Mouse (Mus musculus): Measurements from ENCODE around the gene 1500011B03Rik. TPM values are rescaled to one million over a fixed set of nuclear protein-coding genes. Genes with fewer than 3 reads are reported as not detected.
"Not testable (repeated sequence)": the region's sequence is repeated elsewhere in the genome, so short reads cannot be mapped to it uniquely, and the experiment has no call there.

1500011B03Rik gene
- polyA plus RNA-seq, 1 experiment: 53.8 TPM

GRCm38 (mm10) chr5:114851565-114852236 lies 28.4 kb upstream of the 1500011B03Rik start:
- no peak for DNase-seq
- H3K27me3 ChIP-seq (ENCODE audit: control insufficient read depth, insufficient read depth, low read length): no peaks in the 10 kb centered on the region
- no peak overlapping the region for H3K27ac ChIP-seq (ENCODE audit: control insufficient read depth, insufficient read depth, low read length)
- 80% methylated on average over 20 of the region's 20 CpGs for WGBS
- H3K36me3 ChIP-seq (ENCODE audit: control insufficient read depth, insufficient read depth, low read length): no peaks in the 10 kb centered on the region
- no peak overlapping the region for H3K4me3 ChIP-seq (ENCODE audit: control insufficient read depth, insufficient read depth, low read length)
- TF ChIP-seq POLR2A (IDR thresholded peaks at IDR 0.05; ENCODE audit: control insufficient read depth, extremely low read depth, insufficient read depth, low read length, poor library complexity): no peak
- TF ChIP-seq CTCF (IDR thresholded peaks at IDR 0.05; ENCODE audit: borderline replicate concordance, control insufficient read depth, extremely low read depth, insufficient read depth, low read length, poor library complexity): no peak
- H3K4me1 ChIP-seq (replicated peaks; ENCODE audit: control insufficient read depth, insufficient read depth, low read length): no peaks in the 10 kb centered on the region

- H3K4me1 ChIP-seq (replicated peaks; ENCODE audit: control insufficient read depth, insufficient read depth, low read length); H3K36me3 ChIP-seq (ENCODE audit: control insufficient read depth, insufficient read depth, low read length); H3K4me3 ChIP-seq (ENCODE audit: control insufficient read depth, insufficient read depth, low read length); H3K27me3 ChIP-seq (ENCODE audit: control insufficient read depth, insufficient read depth, low read length); H3K27ac ChIP-seq (ENCODE audit: control insufficient read depth, insufficient read depth, low read length); DNase-seq: not testable (repeated sequence)
- 96% methylated on average over 2 of the region's 2 CpGs for WGBS
These were observed 21.1 kb upstream of the 1500011B03Rik start for GRCm38 (mm10) chr5:114844371-114844770.

GRCm38 (mm10) chr5:114842674-114843073 lies 19.4 kb upstream of the 1500011B03Rik start:
- DNase-seq: no peak
- H3K27me3 ChIP-seq (ENCODE audit: control insufficient read depth, insufficient read depth, low read length): no peaks in the 10 kb centered on the region
- H3K4me1 ChIP-seq (replicated peaks; ENCODE audit: control insufficient read depth, insufficient read depth, low read length): no peaks in the 10 kb centered on the region
- TF ChIP-seq CTCF (IDR thresholded peaks at IDR 0.05; ENCODE audit: borderline replicate concordance, control insufficient read depth, extremely low read depth, insufficient read depth, low read length, poor library complexity) (no peak), POLR2A (IDR thresholded peaks at IDR 0.05; ENCODE audit: control insufficient read depth, extremely low read depth, insufficient read depth, low read length, poor library complexity) (no peak)
- H3K27ac ChIP-seq (ENCODE audit: control insufficient read depth, insufficient read depth, low read length): no peak overlapping the region
- no peaks in the 10 kb centered on the region for H3K36me3 ChIP-seq (ENCODE audit: control insufficient read depth, insufficient read depth, low read length)
- H3K4me3 ChIP-seq (ENCODE audit: control insufficient read depth, insufficient read depth, low read length): no peak overlapping the region
- 97% methylated on average over 5 of the region's 5 CpGs for WGBS

- WGBS: 79% methylated on average over 3 of the region's 3 CpGs
- not testable (repeated sequence) for H3K27me3 ChIP-seq (ENCODE audit: control insufficient read depth, insufficient read depth, low read length); H3K36me3 ChIP-seq (ENCODE audit: control insufficient read depth, insufficient read depth, low read length); H3K4me3 ChIP-seq (ENCODE audit: control insufficient read depth, insufficient read depth, low read length); H3K27ac ChIP-seq (ENCODE audit: control insufficient read depth, insufficient read depth, low read length); DNase-seq; H3K4me1 ChIP-seq (replicated peaks; ENCODE audit: control insufficient read depth, insufficient read depth, low read length)
These were observed 18.9 kb upstream of the 1500011B03Rik start for GRCm38 (mm10) chr5:114842155-114842554.

- WGBS: 88% methylated on average over 5 of the region's 5 CpGs
- not testable (repeated sequence) for H3K4me1 ChIP-seq (replicated peaks; ENCODE audit: control insufficient read depth, insufficient read depth, low read length); H3K4me3 ChIP-seq (ENCODE audit: control insufficient read depth, insufficient read depth, low read length); DNase-seq; H3K27ac ChIP-seq (ENCODE audit: control insufficient read depth, insufficient read depth, low read length); H3K27me3 ChIP-seq (ENCODE audit: control insufficient read depth, insufficient read depth, low read length); H3K36me3 ChIP-seq (ENCODE audit: control insufficient read depth, insufficient read depth, low read length)
These were observed 17.2 kb upstream of the 1500011B03Rik start for GRCm38 (mm10) chr5:114840481-114840880.

DNA sequence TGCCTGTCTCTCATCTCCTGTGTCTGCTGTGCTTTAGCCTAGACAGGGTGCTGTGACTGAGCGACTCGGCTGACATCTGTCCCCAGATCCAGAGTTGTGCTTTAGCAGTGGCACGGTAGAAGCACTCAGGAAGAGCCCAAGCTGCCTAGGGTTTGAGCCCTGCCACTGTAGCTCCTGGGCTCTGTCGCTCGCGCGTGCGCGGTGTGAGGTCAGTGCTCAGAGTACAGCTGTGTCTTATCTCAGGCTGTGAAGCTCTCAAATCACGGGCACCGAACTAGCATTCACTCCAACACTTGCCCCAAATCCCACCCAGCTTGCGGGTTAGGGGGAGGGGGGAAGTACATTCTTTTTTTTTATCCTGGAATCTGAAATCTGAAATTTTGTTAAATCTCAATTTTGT lies 13.6 kb upstream of the 1500011B03Rik start:
- 71% methylated on average over 12 of the region's 12 CpGs for WGBS
- Histone ChIP-seq H3K4me3 (ENCODE audit: control insufficient read depth, insufficient read depth, low read length) (no peak overlapping the region), H3K27me3 (ENCODE audit: control insufficient read depth, insufficient read depth, low read length) (no peaks in the 10 kb centered on the region), H3K4me1 (replicated peaks; ENCODE audit: control insufficient read depth, insufficient read depth, low read length) (no peaks in the 10 kb centered on the region), H3K27ac (ENCODE audit: control insufficient read depth, insufficient read depth, low read length) (no peak overlapping the region), H3K36me3 (ENCODE audit: control insufficient read depth, insufficient read depth, low read length) (no peaks in the 10 kb centered on the region)
- DNase-seq: no peak
- TF ChIP-seq CTCF (IDR thresholded peaks at IDR 0.05; ENCODE audit: borderline replicate concordance, control insufficient read depth, extremely low read depth, insufficient read depth, low read length, poor library complexity) (no peak), POLR2A (IDR thresholded peaks at IDR 0.05; ENCODE audit: control insufficient read depth, extremely low read depth, insufficient read depth, low read length, poor library complexity) (no peak)

DNA sequence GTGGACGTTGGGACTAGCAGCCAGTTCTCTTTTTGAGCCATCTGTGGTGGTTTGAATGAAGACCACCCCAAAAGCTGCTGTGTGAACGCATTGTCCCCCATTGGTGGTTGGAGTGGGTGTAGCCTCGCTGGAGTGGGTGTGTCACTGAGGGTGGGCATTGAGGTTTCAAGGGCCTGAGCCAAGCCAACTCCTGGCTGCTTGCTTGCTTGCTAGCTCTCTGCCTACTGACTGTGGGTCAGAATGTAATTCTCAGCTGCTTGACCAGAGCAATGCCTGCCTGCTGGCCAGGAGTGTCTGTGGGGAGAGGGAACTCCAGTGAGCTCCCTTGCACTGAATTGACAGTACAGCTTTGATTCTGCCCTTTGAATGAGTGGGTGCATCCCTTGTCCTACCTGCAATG lies 6.5 kb upstream of the 1500011B03Rik start:
- TF ChIP-seq POLR2A (IDR thresholded peaks at IDR 0.05; ENCODE audit: control insufficient read depth, extremely low read depth, insufficient read depth, low read length, poor library complexity) (no peak), CTCF (IDR thresholded peaks at IDR 0.05; ENCODE audit: borderline replicate concordance, control insufficient read depth, extremely low read depth, insufficient read depth, low read length, poor library complexity) (no peak)
- H3K27me3 ChIP-seq (ENCODE audit: control insufficient read depth, insufficient read depth, low read length): no peaks in the 10 kb centered on the region
- peaks cover 10% of the 10 kb centered on the region for H3K4me1 ChIP-seq (replicated peaks; ENCODE audit: control insufficient read depth, insufficient read depth, low read length)
- 64% methylated on average over 3 of the region's 3 CpGs for WGBS
- DNase-seq: no peak
- H3K36me3 ChIP-seq (ENCODE audit: control insufficient read depth, insufficient read depth, low read length): no peaks in the 10 kb centered on the region
- no peak overlapping the region for H3K27ac ChIP-seq (ENCODE audit: control insufficient read depth, insufficient read depth, low read length)
- no peak overlapping the region for H3K4me3 ChIP-seq (ENCODE audit: control insufficient read depth, insufficient read depth, low read length)
